Mouse (Mus musculus) neutrophil, adult 59 days (primary cell): Measurements from ENCODE around the gene Gm16405. TPM values are rescaled to one million over a fixed set of nuclear protein-coding genes. Genes with fewer than 3 reads are reported as not detected.

Source experiments
- total RNA-seq, 2 experiments: library from RNA; stranded (reverse); gene quantifications; 1 replicate in 1 of 2; 2 replicates in 1 of 2; pipeline ENCODE4 v1.2.4; 2023

Gm16405 gene
- not detected for total RNA-seq

DNA sequence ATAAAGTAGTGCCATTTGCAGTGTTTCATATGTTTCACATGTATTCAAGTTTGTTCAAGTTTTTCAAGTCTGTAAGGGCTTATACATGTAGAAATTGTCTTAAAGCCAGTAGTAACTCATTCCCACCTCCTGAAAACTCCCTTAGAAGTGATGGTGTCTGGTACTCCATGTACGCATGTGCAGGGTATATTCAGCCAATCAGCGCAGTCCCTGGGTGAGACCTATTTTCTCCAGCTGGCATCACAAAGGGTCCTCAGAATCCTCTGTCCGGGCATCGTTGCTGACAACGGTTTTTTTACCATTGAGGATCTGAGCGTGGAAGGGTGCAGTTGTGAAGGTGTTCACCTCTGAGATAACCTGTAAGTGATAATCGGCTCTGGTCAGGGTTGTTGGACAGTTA is at the start of gene Gm16405:
Gm16405 (plus strand) TSS at position 301 of the 400 bp plus-strand sequence.

Other genes with a start within 250 kb of the Gm16405 start
- not detected for gene Gm16430, start 91.0 kb downstream of the Gm16405 start, total RNA-seq